Mouse (Mus musculus) cerebellum, postnatal 25 days (tissue): ENCODE measurements around the gene Flot1.

Experiments
- DNase-seq, 2 experiments: peaks; one replicate each; pipeline ENCODE4 v3.0.0; 2021; ENCODE audit warnings: mixed read lengths in 2 of 2

Gene Flot1

DNA sequence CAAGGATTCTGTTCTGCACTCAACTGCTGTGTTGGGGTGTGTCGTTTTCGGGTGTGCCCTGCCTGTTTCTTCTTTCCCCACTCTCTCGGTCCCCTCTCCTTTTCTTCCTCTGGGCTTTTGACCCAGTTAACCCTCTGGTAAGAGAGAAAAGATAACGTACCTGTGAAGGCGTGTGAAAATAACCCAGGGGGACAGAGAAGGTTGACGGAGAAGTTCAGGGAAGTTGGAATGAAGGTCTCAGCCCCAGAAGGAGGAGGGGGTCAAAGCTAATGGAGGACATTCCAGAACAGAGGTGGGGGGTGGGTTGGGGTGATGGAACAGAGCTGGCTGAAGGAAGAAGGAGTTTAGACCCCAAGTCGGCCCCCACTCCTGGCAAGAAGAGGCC lies 45.9 kb downstream of the Flot1 start:
- no peak for DNase-seq

- no peak for DNase-seq
These were observed 46.5 kb downstream of the Flot1 start for GRCm38 (mm10) chr17:35869346-35870067.

DNA sequence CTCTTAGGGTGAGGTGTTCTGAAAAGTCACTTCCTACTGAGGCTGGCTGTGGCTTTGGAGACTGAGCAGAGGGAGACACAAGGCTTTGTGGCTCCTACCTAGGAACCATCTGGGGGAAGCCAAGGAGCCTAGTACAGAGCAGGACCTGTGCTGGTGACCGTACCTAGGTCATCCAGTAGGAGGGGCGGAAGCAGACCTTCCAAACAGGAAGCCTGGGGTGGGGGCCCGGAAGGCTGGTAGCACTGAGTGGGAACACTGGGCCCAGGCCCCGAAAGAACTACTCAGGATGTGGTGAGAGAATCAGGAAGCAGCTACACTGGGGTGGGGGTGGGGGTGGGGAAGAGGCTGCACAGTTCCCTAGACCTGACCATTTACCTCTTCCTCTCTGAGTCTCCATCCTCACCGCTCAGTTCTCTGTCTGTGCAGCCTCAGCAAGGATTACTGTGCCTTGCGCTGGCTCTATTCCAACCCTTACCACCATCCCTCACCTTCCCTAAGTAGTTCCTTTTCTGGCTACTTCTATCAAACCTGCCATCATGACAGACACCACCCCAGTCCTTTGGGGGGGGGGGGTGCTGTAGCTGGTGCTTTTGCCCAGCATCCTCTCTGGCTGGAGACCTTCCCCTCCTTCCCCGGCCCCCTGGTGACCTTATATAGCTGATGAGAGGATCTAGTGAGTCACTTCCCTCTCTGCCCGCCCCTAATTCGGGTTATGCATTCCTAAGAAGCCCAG lies 47.3 kb downstream of the Flot1 start:
- no peak for DNase-seq

GRCm38 (mm10) chr17:35870884-35871696 lies 48.1 kb downstream of the Flot1 start:
- DNase-seq, result no peak

GRCm38 (mm10) chr17:35873774-35874519 lies 50.9 kb downstream of the Flot1 start:
- peak; percentile 95 for DNase-seq

- peak; percentile 33 to 60 for DNase-seq
These were observed 51.7 kb downstream of the Flot1 start for GRCm38 (mm10) chr17:35874721-35875120.

GRCm38 (mm10) chr17:35879245-35880057 lies 56.4 kb downstream of the Flot1 start, which contains the start of gene Dhx16:
TSS of gene Dhx16 (plus strand) at chr17:35879819.
- DNase-seq, result peak; percentile 98 to 99
